Mouse (Mus musculus) gastrocnemius, postnatal 25 days (tissue): ENCODE results near the gene S1pr4. TPM values are rescaled to one million over a fixed set of nuclear protein-coding genes. Genes with fewer than 3 reads are reported as not detected.

Experiments used
- DNase-seq: peaks from one replicate; pipeline ENCODE4 v3.0.0; 2022
- long read RNA-seq, 2 experiments: library from polyadenylated mRNA; stranded (forward); transcript quantifications; one replicate each; pipeline ENCODE4 v2.0.0; 2021
- total RNA-seq, 2 experiments: library from RNA; stranded (reverse); gene quantifications; 1 replicate in 1 of 2; 2 replicates in 1 of 2; pipeline ENCODE4 v1.2.3; 2021

S1pr4 gene
- total RNA-seq, result under 1 TPM; 0.99 to 1.00 TPM
- long read RNA-seq, experiment 1, partial matches to known transcripts, result 0 of 2 reads
- long read RNA-seq, experiment 1, other reads (novel, unspliced or antisense), result 0 of 2 reads
- long read RNA-seq, experiment 2, partial matches to known transcripts, result 0 of 1 reads
- long read RNA-seq, experiment 2, other reads (novel, unspliced or antisense), result 0 of 1 reads

- DNase-seq, result no peak
These were observed at the start of gene S1pr4 for GRCm38 (mm10) chr10:81500032-81500431. Gene S1pr4, minus strand, starts transcription at chr10:81500132.

GRCm38 (mm10) chr10:81548944-81549343 is 49.0 kb upstream of the S1pr4 start:
- DNase-seq, result no peak

- DNase-seq, result no peak
These were observed 47.0 kb upstream of the S1pr4 start for GRCm38 (mm10) chr10:81546788-81547571.

- DNase-seq, result no peak
These were observed 46.4 kb upstream of the S1pr4 start for GRCm38 (mm10) chr10:81546332-81546731.

GRCm38 (mm10) chr10:81545161-81545747 is 45.3 kb upstream of the S1pr4 start, which contains the start of gene Gna11:
Gene Gna11, minus strand, starts transcription at chr10:81545190.
- peak; percentile 100 for DNase-seq

GRCm38 (mm10) chr10:81544296-81545160 is 44.6 kb upstream of the S1pr4 start:
- DNase-seq, result no peak

- no peak for DNase-seq
These were observed 43.7 kb upstream of the S1pr4 start for GRCm38 (mm10) chr10:81543633-81544032.

GRCm38 (mm10) chr10:81542727-81543460 is 43.0 kb upstream of the S1pr4 start:
- DNase-seq, result no peak

- peak; percentile 80 for DNase-seq
These were observed 41.9 kb upstream of the S1pr4 start for GRCm38 (mm10) chr10:81541803-81542202.

- no peak for DNase-seq
These were observed 41.4 kb upstream of the S1pr4 start for GRCm38 (mm10) chr10:81541363-81541762.

GRCm38 (mm10) chr10:81538321-81539048 is 38.6 kb upstream of the S1pr4 start:
- DNase-seq, result no peak

GRCm38 (mm10) chr10:81537429-81537828 is 37.5 kb upstream of the S1pr4 start:
- DNase-seq, result no peak

- no peak for DNase-seq
These were observed 36.8 kb upstream of the S1pr4 start for GRCm38 (mm10) chr10:81536734-81537133.

- DNase-seq, result no peak
These were observed 34.9 kb upstream of the S1pr4 start for GRCm38 (mm10) chr10:81534826-81535225.

- peak; percentile 66 for DNase-seq
These were observed 26.8 kb upstream of the S1pr4 start for GRCm38 (mm10) chr10:81526779-81527178.

GRCm38 (mm10) chr10:81525017-81525694 is 25.2 kb upstream of the S1pr4 start:
- no peak for DNase-seq

GRCm38 (mm10) chr10:81524051-81524605 is 24.2 kb upstream of the S1pr4 start, which contains the start of gene Gna15:
Gene Gna15, minus strand, starts transcription at chr10:81524225.
- DNase-seq, result no peak

GRCm38 (mm10) chr10:81523570-81523969 is 23.6 kb upstream of the S1pr4 start:
- DNase-seq, result no peak

- no peak for DNase-seq
These were observed 23.2 kb upstream of the S1pr4 start for GRCm38 (mm10) chr10:81523142-81523541.

- no peak for DNase-seq
These were observed 20.0 kb upstream of the S1pr4 start for GRCm38 (mm10) chr10:81519978-81520365.
